Mouse (Mus musculus) mature B cell (primary cell): ENCODE measurements at regions not wholly inside any gene's neighbourhood (a gene's known extent, or its start where the extent isn't known, plus 50 kb on each side); places are given as distances from the start of the nearest gene placed in this dataset.

ENCODE experiments used
- in situ Hi-C: fragments of 300-500 bp; cut with MboI; formaldehyde crosslinking; loops from 2 replicates; pipeline ENCODE4 v1.14.3; 2019

GRCm38 (mm10) chr13:52015496-52015895, 169.0 kb downstream of the Gadd45g start:
- in situ Hi-C loops: no loop called here

- in situ Hi-C loops: no loop called here
Measured at GRCm38 (mm10) chr13:52017598-52018190, 171.2 kb downstream of the Gadd45g start.

- in situ Hi-C loops: no loop called here
Measured at GRCm38 (mm10) chr13:52019647-52020046, 173.2 kb downstream of the Gadd45g start.

GRCm38 (mm10) chr13:52021150-52021549, 174.7 kb downstream of the Gadd45g start:
- in situ Hi-C loops: no loop called here

- in situ Hi-C loops: no loop called here
Measured at GRCm38 (mm10) chr13:52021828-52022227, 175.3 kb downstream of the Gadd45g start.

GRCm38 (mm10) chr13:52022529-52022928, 176.1 kb downstream of the Gadd45g start:
- in situ Hi-C loops: no loop called here

GRCm38 (mm10) chr13:52024349-52024748, 177.9 kb downstream of the Gadd45g start:
- in situ Hi-C loops: no loop called here

GRCm38 (mm10) chr13:52024832-52025481, 178.5 kb downstream of the Gadd45g start:
- in situ Hi-C loops: no loop called here

- in situ Hi-C loops: no loop called here
Measured at GRCm38 (mm10) chr13:52025482-52025848, 179.0 kb downstream of the Gadd45g start.

- in situ Hi-C loops: no loop called here
Measured at GRCm38 (mm10) chr13:52026291-52026690, 179.8 kb downstream of the Gadd45g start.

- in situ Hi-C loops: no loop called here
Measured at GRCm38 (mm10) chr13:52029868-52030422, 183.5 kb downstream of the Gadd45g start.

- in situ Hi-C loops: no loop called here
Measured at GRCm38 (mm10) chr13:52031465-52031864, 185.0 kb downstream of the Gadd45g start.

- in situ Hi-C loops: no loop called here
Measured at GRCm38 (mm10) chr13:52035731-52036130, 189.3 kb downstream of the Gadd45g start.

GRCm38 (mm10) chr13:52036351-52036750, 189.9 kb downstream of the Gadd45g start:
- in situ Hi-C loops: no loop called here

- in situ Hi-C loops: no loop called here
Measured at GRCm38 (mm10) chr13:52037218-52037617, 190.7 kb downstream of the Gadd45g start.

- in situ Hi-C loops: no loop called here
Measured at GRCm38 (mm10) chr13:52041467-52042421, 195.3 kb downstream of the Gadd45g start.

- in situ Hi-C loops: no loop called here
Measured at GRCm38 (mm10) chr13:52042867-52043266, 196.4 kb downstream of the Gadd45g start.

- in situ Hi-C loops: no loop called here
Measured at GRCm38 (mm10) chr13:52043916-52044315, 197.4 kb downstream of the Gadd45g start.

- in situ Hi-C loops: no loop called here
Measured at GRCm38 (mm10) chr13:52045349-52045748, 198.9 kb downstream of the Gadd45g start.

- in situ Hi-C loops: no loop called here
Measured at GRCm38 (mm10) chr13:52046020-52046419, 199.5 kb downstream of the Gadd45g start.

GRCm38 (mm10) chr13:52046700-52047099, 200.2 kb downstream of the Gadd45g start:
- in situ Hi-C loops: no loop called here

- in situ Hi-C loops: no loop called here
Measured at GRCm38 (mm10) chr13:52047937-52048336, 201.5 kb downstream of the Gadd45g start.
